Mouse (Mus musculus): ENCODE measurements around the gene Lmx1b.

The Lmx1b gene

GRCm38 (mm10) chr2:33640171-33640721 lies at the start of gene Lmx1b:
Gene Lmx1b, minus strand, starts transcription at chr2:33640511.
- no peak for DNase-seq (ENCODE audit: low spot score)

DNA sequence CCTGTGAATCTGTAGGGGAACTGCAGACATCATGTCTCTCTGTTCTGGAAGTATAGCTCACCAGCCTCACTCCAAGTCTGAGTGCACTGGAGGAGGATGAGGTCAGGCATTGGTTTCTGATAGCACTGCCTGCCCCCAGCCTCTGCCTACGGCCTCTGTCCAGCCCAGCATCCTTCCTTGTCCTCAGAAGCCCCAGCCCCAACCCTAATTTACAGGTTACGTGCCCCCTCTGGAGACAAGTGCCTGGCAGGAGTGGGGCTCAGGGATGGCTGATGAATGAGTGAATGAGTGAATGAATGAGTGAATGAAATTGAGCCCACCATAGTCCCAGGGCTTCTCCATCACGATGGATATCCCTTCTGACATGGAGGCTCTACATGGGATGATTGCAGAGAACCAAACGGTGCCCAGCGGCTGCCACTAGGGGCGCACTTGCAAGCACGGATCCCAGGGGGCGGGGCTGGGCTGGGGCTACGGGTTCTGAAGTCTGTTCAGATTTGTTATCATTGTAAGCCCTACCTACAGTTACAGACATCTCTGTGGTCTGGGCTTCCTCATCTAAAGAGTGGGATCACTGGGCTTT lies 49.7 kb upstream of the Lmx1b start:
- DNase-seq (ENCODE audit: low spot score) = no peak

DNA sequence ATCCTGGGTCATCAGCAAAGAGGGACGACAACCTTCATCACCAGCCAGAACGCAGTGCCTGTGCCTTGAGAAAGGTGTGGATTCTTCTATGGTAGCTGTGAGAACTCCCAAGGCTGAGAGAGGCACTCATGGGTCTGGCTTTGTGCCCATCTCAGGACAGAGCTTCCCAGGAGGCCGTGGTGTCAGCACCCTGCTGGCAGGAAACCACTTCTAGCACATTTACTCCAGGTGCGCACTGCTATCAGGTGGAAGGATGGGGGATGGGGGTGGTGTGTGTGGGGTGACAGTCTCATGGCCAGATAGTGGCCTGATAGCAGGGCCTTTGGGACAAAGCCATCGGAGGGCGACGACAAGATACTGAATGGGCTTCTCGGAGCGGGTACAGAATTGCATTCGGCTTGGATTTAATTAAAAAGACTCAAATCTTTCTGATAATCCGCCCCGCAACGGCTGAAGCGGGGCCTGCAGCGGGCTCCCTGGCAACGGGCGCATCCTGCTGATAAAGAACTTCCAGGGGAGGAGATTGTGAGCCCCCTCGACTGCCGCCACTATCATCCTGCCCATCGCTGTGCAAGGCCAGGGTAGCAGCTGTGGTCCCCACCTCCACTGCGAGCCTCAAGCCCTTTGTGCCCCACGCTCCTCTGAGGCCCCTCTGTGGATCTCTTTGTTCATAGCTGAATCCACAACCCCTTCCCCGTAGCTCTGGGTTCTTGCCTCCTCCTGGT lies 49.0 kb upstream of the Lmx1b start:
- no peak for DNase-seq (ENCODE audit: low spot score)

DNA sequence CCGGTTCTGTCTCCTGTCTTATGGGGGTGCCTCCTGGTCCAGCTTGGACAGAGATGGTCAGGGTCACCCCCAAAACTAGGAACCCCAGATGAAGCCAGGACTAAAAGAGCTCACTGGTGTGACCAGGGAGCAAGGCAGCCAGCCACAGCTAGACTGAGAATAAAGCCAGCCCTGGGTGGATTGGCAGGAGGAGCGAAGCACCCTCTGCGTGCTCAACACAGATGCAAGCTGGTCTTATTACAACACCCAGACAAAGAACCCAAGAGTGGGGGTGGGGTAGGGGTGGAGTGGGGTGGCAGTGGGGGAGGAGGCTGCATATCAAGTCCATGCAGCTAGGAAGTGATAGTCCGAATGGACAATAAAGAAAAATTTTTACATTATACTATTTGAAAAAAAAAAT lies 43.3 kb upstream of the Lmx1b start:
- DNase-seq (ENCODE audit: low spot score) = no peak

DNA sequence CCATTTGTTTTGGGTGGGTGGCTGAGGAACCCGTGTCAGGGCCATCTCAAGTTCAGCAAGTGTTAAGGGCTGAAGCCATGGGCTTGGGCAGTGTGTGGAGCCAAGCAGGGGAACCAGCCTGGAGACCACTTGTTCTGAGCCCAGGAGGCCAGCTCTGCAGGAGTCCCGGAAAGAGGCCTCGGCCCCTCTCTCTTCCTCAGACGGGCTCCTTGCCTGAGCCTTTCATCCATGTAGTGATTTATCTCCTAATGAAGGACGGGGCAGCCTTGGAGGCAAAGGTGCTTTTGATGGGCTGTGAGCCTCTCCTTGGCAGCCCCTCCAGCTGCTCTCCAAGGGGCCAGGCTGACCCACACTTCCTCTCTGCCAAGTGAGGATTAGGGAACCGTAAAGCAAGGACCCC lies 42.8 kb upstream of the Lmx1b start:
- DNase-seq (ENCODE audit: low spot score) = no peak

DNA sequence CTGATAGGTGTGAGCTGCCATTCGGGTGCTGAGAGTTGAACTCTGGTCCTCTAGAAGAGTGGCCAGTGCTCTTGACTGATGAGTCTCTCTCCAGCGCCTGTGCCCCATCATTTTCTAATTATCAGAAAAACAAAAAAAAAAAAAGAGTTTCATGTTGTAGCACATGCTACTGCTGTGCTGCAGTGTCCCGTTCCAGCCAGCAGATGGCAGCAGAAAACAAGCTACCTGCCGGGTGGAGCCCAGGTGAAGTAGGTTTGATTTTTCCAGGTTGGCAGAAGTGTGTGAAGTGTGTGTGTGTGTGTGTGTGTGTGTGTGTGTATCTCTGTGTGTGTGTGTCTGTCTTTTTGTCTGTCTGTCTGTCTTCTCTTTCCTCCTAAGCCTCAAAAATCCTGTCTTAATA lies 41.9 kb upstream of the Lmx1b start:
- DNase-seq (ENCODE audit: low spot score) = no peak

GRCm38 (mm10) chr2:33678950-33679654 lies 38.8 kb upstream of the Lmx1b start:
- no peak for DNase-seq (ENCODE audit: low spot score)

- no peak for DNase-seq (ENCODE audit: low spot score)
Observed at GRCm38 (mm10) chr2:33672701-33673472, 32.6 kb upstream of the Lmx1b start.

- DNase-seq (ENCODE audit: low spot score) = no peak
Observed at GRCm38 (mm10) chr2:33668741-33669140, 28.4 kb upstream of the Lmx1b start.

DNA sequence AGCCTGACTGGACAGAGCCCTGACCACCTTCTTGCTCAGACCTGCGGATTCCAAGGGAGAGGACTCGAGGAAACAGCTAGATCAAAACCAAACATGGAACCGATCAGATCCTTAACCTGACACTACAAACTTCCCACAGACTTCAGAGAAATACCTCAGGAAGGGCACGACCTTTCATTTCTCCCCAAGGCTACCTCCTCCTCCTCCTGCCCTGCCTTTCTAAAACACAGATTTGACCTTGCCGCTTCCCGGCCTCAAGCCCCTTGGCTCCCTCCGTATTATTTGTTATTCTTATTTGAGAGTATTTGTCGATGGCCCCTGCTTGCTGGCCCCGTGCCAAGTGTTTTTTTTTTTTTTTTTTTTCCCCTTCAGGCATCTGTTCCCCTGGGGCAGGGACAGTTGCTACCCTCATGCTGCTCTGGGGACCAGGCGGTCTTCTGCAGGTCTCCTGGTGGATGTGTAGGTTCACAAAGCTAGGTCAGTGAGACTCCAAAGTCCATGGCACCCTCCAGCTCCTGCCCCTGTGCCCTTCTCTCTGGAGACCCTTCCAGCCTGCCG lies 26.2 kb upstream of the Lmx1b start:
- no peak for DNase-seq (ENCODE audit: low spot score)

DNA sequence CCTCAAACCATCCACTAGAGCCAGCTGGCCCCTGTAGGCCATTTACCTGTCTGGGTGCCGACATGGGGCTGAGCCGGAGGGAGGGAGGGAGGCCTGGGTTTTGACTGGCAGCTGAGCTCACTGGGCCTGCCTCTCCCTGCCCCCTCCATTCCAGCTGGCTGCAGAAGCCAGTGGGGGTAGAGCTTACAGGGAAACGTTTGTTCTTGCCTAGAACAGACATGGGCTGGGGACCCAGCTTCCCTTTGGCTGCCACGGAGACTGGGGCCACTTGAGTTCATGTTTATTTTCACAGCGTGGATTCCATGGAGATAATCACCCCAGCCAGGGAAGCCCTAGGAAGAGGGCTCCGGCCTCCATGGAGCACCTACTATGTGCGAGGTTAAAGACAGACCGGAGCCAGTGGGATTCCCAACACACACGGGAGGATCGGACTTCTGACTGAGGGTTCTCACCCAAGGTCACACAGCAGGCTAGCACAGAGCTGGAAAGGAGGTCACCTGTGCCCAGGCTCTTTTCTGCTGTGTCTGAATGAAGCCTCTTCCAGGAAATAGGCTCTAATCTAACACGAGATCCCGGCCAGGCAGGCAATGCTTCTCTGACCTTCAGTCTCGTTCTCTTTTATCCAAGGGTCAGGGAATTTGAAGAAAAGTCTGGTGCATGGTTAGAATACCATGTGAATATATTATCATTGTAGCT lies 25.2 kb upstream of the Lmx1b start:
- DNase-seq (ENCODE audit: low spot score) = no peak

DNA sequence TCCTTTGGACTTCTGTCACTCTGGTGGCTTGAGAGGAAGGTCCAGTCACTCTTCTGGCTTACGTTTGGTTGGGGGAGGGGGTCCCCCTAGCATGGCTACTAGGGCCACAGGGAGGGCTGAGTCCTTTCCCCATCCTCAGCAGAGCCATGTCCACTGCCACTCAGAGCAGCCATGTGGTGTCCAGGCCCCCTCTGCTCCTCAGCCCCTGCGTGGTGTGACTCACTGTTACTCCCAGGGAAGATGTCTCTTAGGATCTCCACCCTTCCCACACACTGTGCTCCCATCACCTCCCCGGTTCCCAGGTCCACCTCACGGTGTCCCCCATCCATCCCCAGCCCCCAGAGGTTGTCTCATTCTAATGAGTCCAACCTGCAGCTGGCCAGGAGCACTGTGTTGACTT lies 24.4 kb upstream of the Lmx1b start:
- DNase-seq (ENCODE audit: low spot score) = no peak

- DNase-seq (ENCODE audit: low spot score) = no peak
Observed at GRCm38 (mm10) chr2:33659288-33659629, 18.9 kb upstream of the Lmx1b start.

GRCm38 (mm10) chr2:33658602-33659287 lies 18.4 kb upstream of the Lmx1b start:
- no peak for DNase-seq (ENCODE audit: low spot score)

- no peak for DNase-seq (ENCODE audit: low spot score)
Observed at GRCm38 (mm10) chr2:33652517-33653198, 12.3 kb upstream of the Lmx1b start.

DNA sequence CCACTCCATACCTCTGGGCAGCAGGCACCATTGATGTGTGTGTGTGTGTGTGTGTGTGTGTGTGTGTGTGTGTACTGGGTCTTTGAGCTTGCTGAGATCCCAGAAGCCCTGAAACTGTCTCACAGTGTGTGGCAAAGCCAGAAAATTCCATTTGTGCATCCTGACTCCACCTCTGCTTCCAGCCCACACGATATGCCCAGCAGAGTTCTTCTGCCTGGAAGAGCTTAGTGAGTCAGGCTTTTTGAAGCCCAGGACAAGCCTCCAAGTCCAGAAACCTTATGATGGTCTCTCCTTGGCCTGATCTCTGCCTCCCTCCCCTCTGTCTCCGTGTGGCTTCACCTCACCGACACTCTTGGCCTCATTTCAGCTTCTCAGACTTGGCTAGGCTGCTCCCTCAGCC lies 9.1 kb upstream of the Lmx1b start:
- no peak for DNase-seq (ENCODE audit: low spot score)

GRCm38 (mm10) chr2:33648894-33649293 lies 8.6 kb upstream of the Lmx1b start:
- DNase-seq (ENCODE audit: low spot score) = no peak

- DNase-seq (ENCODE audit: low spot score) = no peak
Observed at GRCm38 (mm10) chr2:33646283-33646550, 5.9 kb upstream of the Lmx1b start.

GRCm38 (mm10) chr2:33645538-33646282 lies 5.4 kb upstream of the Lmx1b start:
- no peak for DNase-seq (ENCODE audit: low spot score)
